In the genomic region with DNA sequence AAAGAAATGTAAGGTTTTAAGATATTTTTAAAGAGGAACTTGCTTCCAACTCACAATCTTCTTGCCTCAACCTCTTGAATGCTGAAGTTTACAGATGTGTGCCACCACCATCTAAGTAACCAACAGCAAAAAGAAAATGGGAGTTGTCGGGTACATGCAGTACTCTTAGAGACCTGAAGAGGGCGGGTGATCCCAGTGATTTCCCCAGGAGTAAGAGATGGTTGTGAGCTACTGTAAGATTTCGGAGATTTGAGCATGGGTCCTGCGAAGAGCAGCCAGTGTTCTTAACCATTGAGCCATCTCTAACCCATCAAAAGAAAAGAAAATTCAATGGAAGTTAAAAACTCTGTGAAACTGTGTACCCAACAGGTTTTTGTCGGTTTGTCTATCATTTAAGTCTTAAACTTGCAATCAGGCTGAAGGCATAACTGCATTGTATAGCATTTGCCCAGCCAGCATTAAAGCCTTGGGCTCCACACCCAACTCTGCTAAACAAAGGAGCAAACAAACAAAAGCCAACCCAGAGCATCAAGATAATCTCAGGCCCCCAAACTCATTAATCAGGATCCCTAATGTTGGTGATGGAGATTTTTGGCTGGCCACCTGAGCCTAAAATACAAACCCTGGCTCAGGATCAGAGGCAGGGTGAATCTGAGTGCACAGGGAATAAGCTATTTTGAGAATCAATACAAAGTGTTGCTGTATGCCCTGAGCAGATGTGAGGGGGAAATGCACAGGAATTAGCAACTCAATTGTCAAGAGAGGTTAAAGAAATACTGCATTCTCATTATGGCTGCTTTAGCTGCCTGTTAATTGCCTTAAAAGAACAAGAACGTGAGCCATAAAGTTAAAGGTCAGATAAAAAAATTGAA, we compare ENCODE assay signal across 9 mouse cellular contexts.
DNase-seq lines count a peak whose midpoint lies in the region; ATAC-seq and TF ChIP-seq lines count a peak whose summit lies in the region.
"Had no signal": no experiment of that assay in that cellular context is flagged by ENCODE, and none has a peak within 500 bp of the region (broad histone marks: within the 10 kb centered on the region; RNA-seq: fewer than 3 reads in every experiment).

No protein-coding gene starts in this region.

- peak; percentile 7 for DNase-seq in cerebellum, adult 11 months
- no peak for DNase-seq in cerebellum, adult 9-11 months
- peak; percentile 40 to 69 for DNase-seq in spleen, adult 18-20 months
- no peak for DNase-seq in spleen, adult 12 weeks (ENCODE audit: low spot score)
- peak; percentile 30 for DNase-seq in lung, postnatal 0 days (ENCODE audit: low spot score)
- DNase-seq in spleen, postnatal 36 days (ENCODE audit: low spot score in 2 of 2), result peak; percentile 45 to 50

- no peaks in the 10 kb centered on the region for H3K4me1 ChIP-seq in lung, postnatal 0 days (ENCODE audit: insufficient read depth, low read depth, low read length)

- no peaks in the 10 kb centered on the region for H3K36me3 ChIP-seq in lung, postnatal 0 days (ENCODE audit: insufficient read depth, low read length)
- H3K36me3 ChIP-seq: heart, embryonic 13.5 days had no signal

- no peak for TF ChIP-seq EP300 in lung, postnatal 0 days (IDR thresholded peaks at IDR 0.05)

- no peak overlapping the region for H3K4me2 ChIP-seq in lung, postnatal 0 days (replicated peaks; ENCODE audit: low read depth, low read length)
- H3K4me2 ChIP-seq: heart, embryonic 13.5 days had no signal

- no peak overlapping the region for H3K27ac ChIP-seq in lung, postnatal 0 days (ENCODE audit: low read length)
- H3K27ac ChIP-seq: heart, embryonic 13.5 days had no signal

- TF ChIP-seq CTCF in lung, postnatal 0 days (IDR thresholded peaks at IDR 0.05), result peak; percentile 59

- ATAC-seq in common myeloid progenitor, adult 5-6 weeks (replicated peaks; ENCODE audit: low read depth, poor library complexity, severe bottlenecking), result peak; percentile 97
- peak; percentile 83 for ATAC-seq in inflammation-experienced regulatory T-cells, adult 6 months
- no peak for ATAC-seq in lung, postnatal 0 days

- H3K4me3 ChIP-seq in lung, postnatal 0 days (ENCODE audit: low read depth, low read length), result no peak overlapping the region
- H3K4me3 ChIP-seq: heart, embryonic 13.5 days had no signal

- 37% methylated on average over 6 of the region's 6 CpGs for WGBS in lung, postnatal 0 days

- no peak overlapping the region for H3K9ac ChIP-seq in lung, postnatal 0 days (replicated peaks; ENCODE audit: low read depth)
- H3K9ac ChIP-seq: heart, embryonic 13.5 days had no signal

- H3K27me3 ChIP-seq in lung, postnatal 0 days (replicated peaks; ENCODE audit: insufficient read depth, low read length), result no peaks in the 10 kb centered on the region
- H3K27me3 ChIP-seq: heart, embryonic 13.5 days had no signal

- no peaks in the 10 kb centered on the region for H3K9me3 ChIP-seq in lung, postnatal 0 days (ENCODE audit: low read length)
- H3K9me3 ChIP-seq: heart, embryonic 13.5 days had no signal

Comparison
In these comparisons a context has a peak if more than half of its experiments do, and no peak if none do; other contexts are left out.
1. DNase-seq: peak in cerebellum, adult 11 months (single experiment), spleen, adult 18-20 months (2 of 2), lung, postnatal 0 days (single experiment) and spleen, postnatal 36 days (2 of 2); none in cerebellum, adult 9-11 months (single experiment) and spleen, adult 12 weeks (single experiment).